Mouse (Mus musculus): Measurements from ENCODE around the gene Myg1.
A peak's percentile ranks its signal among the peaks of the same experiment; 100 is the strongest.

Gene Myg1

GRCm38 (mm10) chr15:102344490-102344889, 13.0 kb downstream of the Myg1 start:
- DNase-seq (ENCODE audit: low spot score), result no peak

DNA sequence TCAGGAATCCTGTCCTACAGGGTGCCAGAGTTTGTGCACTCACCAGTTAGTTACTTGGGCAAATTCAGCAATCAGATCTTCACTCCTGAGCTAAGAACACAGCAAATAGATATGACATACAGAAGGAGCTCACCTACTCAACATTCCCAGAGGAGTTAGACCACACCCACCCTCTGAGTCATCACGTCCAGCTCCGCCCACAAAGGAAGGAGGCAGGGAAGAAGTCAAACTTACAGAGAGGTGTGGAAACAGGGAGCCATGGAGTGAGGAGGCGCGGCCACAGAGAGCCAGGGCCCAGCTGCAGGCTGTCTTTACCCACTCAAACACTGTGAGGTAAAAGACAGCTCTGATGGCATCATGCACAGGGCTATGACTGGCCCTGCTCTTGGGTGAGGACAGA, 14.9 kb downstream of the Myg1 start:
- DNase-seq (ENCODE audit: low spot score), result no peak

- peak; percentile 88 for DNase-seq (ENCODE audit: low spot score)
Observed at GRCm38 (mm10) chr15:102350138-102350941, 18.8 kb downstream of the Myg1 start, which contains the start of gene Aaas. Gene Aaas, minus strand, starts transcription at chr15:102350771.

- DNase-seq (ENCODE audit: low spot score), result no peak
Observed at GRCm38 (mm10) chr15:102350942-102351291, 19.4 kb downstream of the Myg1 start.

DNA sequence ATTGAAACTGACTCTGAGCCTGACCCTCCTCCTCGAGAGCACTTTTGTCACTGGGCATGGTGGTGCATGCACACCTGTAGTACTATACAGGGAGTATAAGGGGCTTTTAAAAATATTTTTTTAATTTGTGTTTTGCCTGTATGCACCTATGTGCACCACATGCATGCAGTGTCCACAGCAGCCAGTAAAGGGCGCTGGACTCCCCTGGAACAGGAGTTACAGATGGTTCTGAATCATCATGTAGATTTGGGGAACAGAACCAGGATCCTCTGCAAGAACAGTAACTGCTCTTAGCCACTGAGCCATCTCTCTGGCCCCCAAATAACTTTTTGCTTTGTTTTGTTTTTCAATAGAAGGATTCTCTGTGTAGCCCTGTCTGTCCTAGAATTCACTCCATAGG, 20.7 kb downstream of the Myg1 start:
- no peak for DNase-seq (ENCODE audit: low spot score)

DNA sequence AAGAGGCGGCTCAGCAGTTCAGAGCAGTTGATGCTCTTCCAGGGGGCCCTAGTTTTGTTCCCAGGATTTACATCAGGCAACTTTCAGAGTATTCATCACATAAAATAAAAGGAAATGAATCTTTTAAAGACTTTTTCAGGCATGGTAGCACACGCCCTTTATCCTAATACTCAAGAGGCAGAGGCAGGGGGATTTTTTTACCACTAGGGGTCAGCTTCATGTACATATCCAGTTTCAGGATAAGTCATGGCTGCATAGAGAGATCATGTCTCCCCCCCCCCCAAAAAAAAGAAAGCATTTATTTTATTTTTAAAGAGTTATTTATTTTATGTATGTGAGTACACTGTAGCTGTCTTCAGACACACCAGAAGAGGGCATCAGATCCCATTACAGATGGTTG, 22.5 kb downstream of the Myg1 start:
- no peak for DNase-seq (ENCODE audit: low spot score)

DNA sequence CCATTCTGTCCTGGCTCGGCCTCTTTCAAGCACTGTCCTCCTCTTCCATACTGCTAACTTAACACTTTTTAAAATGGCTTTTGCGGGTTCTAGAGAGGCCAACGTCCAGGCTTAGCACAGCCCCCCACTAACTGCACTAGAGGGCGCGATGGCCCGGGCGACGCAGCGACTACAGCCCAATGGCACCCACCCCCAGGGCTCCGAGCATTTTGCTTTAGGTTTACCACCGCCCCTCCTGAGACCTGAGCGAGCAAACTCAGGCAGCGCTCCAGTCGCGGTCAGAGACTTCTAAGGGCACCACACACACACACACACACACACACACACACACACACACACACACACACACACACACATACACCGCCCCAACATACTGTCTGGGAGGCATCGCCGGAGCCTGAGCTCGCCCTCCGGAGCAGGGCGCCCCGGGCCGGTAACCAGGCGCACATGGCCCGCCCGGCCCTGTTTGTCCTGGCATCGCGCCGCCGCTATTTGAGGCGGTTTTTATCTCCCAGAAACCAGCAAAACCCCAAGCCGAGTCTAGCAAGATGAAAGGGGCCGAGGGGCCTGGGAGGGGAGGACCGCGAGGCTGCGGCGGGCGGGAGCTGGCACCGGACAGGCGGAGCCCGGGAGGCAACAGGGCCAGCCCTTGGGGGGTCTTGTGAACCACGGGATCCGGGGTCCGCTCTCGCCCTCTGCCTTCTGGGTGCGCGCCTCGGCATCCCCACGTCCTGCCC, 23.8 kb downstream of the Myg1 start:
- no peak for DNase-seq (ENCODE audit: low spot score)

- DNase-seq (ENCODE audit: low spot score), result no peak
Observed at GRCm38 (mm10) chr15:102355871-102356441, 24.4 kb downstream of the Myg1 start.

DNA sequence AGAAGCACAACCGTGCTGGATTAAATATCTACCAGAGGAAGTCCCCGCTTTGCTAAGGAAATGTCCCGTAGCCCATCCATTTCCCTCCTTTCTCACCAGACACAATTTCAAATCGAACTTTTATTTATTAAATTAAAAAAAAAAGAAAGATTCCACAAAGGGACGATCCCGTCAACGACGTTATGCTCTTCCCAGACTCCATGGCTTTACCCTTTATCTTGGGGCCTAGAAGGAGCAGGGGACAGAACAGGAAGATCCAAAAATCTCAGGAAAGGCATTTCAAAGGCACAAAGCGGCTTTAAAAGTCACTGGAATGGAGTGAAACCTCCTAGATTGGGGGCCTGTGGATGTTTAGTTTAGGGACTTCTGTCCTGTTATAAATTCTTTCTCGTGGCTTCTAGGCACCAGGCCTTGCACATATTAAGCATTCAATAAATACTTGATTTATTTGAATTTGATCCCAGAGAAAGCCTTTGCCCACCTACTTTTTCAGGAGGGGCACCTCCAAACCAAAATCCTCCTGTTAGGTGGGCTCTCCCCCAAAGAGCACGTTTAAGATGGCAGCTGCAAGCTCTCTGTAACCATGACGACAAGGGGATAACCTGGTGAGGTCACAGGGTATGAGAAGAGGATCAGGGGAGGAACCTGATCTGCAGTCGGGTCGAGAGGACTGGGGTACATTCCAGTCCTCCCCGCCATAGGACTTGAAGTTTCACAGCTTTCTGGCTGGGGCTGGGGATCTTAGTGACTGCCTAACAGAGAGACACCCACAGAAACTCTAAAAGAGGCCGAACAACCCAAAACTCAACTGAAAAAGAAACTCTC, 25.2 kb downstream of the Myg1 start:
- DNase-seq (ENCODE audit: low spot score), result no peak

- no peak for DNase-seq (ENCODE audit: low spot score)
Observed at GRCm38 (mm10) chr15:102358126-102358525, 26.6 kb downstream of the Myg1 start.

GRCm38 (mm10) chr15:102358834-102359233, 27.3 kb downstream of the Myg1 start:
- DNase-seq (ENCODE audit: low spot score), result no peak

DNA sequence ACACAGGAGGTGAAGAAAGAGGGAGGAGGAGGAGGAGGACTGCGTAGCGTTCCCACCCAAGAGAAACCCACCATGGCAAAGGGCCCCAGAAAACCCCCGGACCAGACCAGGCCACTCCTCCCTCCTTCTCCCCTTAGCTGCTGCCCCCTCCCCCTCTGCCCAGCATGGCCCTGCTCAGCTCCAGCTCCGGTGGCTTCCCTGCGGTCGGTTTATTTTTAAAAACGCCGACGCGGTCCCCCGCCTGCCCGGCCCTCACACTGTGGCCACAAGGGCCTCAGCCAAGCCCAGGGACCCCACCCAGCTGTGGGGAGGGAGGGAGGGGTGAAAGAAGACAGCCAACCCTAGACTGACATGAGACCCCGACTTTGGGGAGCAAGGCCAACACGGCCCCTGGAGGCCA, 31.1 kb downstream of the Myg1 start:
- no peak for DNase-seq (ENCODE audit: low spot score)

DNA sequence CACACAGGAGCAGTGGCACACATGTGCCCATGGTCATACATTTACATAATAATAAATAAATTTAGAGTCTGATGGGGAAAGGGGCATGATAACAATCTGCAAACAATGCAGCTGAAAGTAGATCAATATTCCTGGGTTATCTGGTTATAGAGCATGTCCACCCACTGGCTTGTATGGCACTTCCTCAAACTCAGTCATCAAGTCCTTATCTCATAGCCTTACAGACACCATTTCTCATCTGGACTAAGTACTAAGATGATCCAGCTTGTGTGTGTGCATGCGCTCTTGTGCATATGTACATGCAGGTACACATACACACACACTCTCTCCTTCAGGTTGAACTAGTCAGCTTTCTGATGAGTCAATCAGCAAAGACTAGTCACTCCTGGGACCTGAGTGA, 33.2 kb downstream of the Myg1 start:
- DNase-seq (ENCODE audit: low spot score), result no peak

- no peak for DNase-seq (ENCODE audit: low spot score)
Observed at GRCm38 (mm10) chr15:102366238-102366637, 34.7 kb downstream of the Myg1 start.

DNA sequence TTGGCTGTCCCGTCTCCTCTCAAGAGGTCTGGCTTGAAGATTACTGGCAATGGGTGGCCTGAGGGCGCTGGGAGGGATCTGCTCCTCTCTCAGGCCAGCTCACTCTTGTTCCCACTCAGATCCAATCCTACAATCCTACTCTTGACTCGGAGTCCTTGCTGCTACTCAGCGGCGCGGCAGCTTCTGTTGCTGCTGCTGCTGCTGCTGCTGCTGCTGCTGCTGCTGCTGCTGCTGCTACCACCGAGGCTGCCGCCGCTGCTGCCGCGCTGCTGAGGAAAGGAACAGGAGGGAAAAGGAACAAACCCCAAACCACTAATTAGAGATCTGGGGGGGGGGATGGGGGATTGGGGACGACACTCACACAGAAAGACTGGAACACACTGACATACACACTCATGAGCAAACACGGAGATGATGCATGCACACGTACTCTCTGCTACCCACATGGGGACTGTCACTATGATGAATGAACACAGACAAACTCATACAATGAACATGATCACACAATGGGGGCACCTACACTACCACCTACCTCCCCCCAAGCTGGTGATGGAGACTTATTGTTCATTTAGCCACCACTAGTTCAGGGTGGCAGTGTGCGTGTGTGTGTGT, 35.3 kb downstream of the Myg1 start, which contains the start of gene Sp7:
TSS of gene Sp7 (minus strand) at position 450 of the 612 bp plus-strand sequence.
- no peak for DNase-seq (ENCODE audit: low spot score)

DNA sequence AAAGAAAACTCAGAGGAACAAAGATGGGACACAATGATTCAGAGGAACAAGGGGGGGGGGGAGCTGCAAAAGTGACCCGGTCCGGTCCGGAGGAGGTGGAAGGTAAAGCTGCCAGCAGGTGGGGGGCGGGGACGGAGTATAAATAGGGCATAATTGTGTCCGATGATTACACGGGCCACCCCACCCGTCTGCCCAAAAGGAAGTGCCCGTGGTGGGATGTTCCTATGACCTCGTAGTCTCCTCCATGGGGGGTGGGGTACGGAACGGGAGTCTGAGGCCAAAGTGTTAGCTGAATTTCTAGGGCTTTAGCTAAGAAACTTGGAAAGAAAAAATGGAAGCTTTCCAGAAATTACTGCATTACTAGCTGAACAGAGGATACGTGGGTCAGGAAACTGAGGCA, 38.5 kb downstream of the Myg1 start:
- no peak for DNase-seq (ENCODE audit: low spot score)

DNA sequence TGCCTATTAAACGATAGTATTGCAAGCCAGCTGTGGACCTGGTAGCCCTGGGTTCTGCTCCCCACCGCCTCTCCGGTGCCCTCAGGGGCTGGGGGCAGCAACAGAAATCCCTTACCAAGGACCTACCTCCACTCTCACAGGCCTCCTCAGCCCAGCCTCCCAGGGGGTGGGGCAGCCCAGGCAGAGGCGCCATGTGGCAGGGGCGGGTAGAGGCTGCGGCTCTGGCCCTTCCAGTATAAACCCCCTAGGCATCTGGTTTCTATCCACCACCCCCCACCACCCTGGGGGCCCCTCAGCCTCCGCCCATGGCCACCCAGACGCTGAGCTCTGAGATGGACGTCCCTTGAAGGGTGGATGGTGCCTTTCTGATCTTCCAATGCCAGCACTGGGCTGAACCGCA, 39.2 kb downstream of the Myg1 start:
- DNase-seq (ENCODE audit: low spot score), result no peak

- DNase-seq (ENCODE audit: low spot score), result no peak
Observed at GRCm38 (mm10) chr15:102376453-102377162, 45.1 kb downstream of the Myg1 start.

DNA sequence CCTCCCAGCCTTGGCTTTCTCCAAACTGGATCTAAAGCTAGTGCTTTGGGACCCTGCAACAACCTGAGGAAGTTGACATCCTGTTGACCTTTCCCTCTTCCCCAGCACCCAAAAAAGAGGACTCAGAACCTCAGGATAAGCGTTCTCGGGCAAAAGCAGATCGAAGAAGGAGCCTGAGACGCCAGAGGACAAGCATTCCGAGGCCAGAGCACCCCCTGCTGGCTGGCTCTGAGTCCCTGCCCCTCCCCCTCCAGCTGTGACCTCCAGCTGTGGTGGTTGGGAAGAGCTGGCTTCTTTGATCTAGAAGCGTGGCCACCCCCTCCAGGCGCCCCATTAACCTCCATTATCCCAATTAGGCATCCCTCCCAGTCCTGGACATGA, 45.6 kb downstream of the Myg1 start:
- peak; percentile 77 for DNase-seq (ENCODE audit: low spot score)

- DNase-seq (ENCODE audit: low spot score), result no peak
Observed at GRCm38 (mm10) chr15:102377810-102378262, 46.3 kb downstream of the Myg1 start.

- DNase-seq (ENCODE audit: low spot score), result peak; percentile 59
Observed at GRCm38 (mm10) chr15:102381575-102381974, 50.1 kb downstream of the Myg1 start.

Measured in left cerebral cortex, adult 11 months (tissue).